Mouse (Mus musculus): Measurements from ENCODE around the gene Plp1.

- no peak for TF ChIP-seq CTCF (IDR thresholded peaks at IDR 0.05; ENCODE audit: low read depth, low read length)
- TF ChIP-seq GATA2 (IDR thresholded peaks at IDR 0.05; ENCODE audit: borderline replicate concordance, low read depth, low read length) = no peak
- TF ChIP-seq GATA1 (IDR thresholded peaks at IDR 0.05; ENCODE audit: borderline replicate concordance, low read length) = no peak
- TF ChIP-seq TAL1 (conservative IDR thresholded peaks at IDR 0.05; ENCODE audit: low read depth, low read length) = no peak
- no peak for TF ChIP-seq POLR2AphosphoS5 (IDR thresholded peaks at IDR 0.05; ENCODE audit: insufficient replicate concordance, low read depth, low read length)
Observed at GRCm38 (mm10) chrX:136773035-136773434, 49.4 kb upstream of the Plp1 start.
